In genomic region chr9:35030823-35031222, GRCm38 (mm10) we compare ENCODE assay signal across 10 mouse cellular contexts.
DNase-seq lines count a peak whose midpoint lies in the region; ATAC-seq and TF ChIP-seq lines count a peak whose summit lies in the region.
"Had no signal": no experiment of that assay in that cellular context is flagged by ENCODE, and none has a peak within 500 bp of the region (broad histone marks: within the 10 kb centered on the region; RNA-seq: fewer than 3 reads in every experiment).

No protein-coding gene starts in this region.

- H3K4me2 ChIP-seq in kidney, embryonic 14.5 days (replicated peaks; ENCODE audit: low read depth, low read length): no peak overlapping the region
- no peak overlapping the region for H3K4me2 ChIP-seq in kidney, embryonic 15.5 days
- H3K4me2 ChIP-seq in forebrain, embryonic 13.5 days: no peak overlapping the region

- no peak for DNase-seq in cerebellum, adult 2 months
- peak; percentile 24 for DNase-seq in A20 (ENCODE audit: low read depth, low spot score)
- DNase-seq in kidney, postnatal 36 days: peak; percentile 51 to 59
- no peak for DNase-seq in thymus, postnatal 25 days
- DNase-seq: thymus, adult 18-20 months had no signal

- H3K4me1 ChIP-seq in cerebellum, adult 2 months (ENCODE audit: control insufficient read depth, insufficient read depth, low read length): peaks cover 12% of the 10 kb centered on the region; the same call in 1 of the 2 replicates
- H3K4me1 ChIP-seq in kidney, embryonic 14.5 days (ENCODE audit: control insufficient read depth, insufficient read depth, low read length): no peaks in the 10 kb centered on the region
- peaks cover 9% of the 10 kb centered on the region; the same call in 1 of the 2 replicates for H3K4me1 ChIP-seq in kidney, embryonic 15.5 days
- H3K4me1 ChIP-seq in forebrain, embryonic 13.5 days: no peaks in the 10 kb centered on the region

- WGBS in cerebellum, adult 2 months: 71% methylated on average over 5 of the region's 5 CpGs
- WGBS in kidney, embryonic 14.5 days: 73% methylated on average over 5 of the region's 5 CpGs
- WGBS in kidney, embryonic 15.5 days: 71% methylated on average over 5 of the region's 5 CpGs
- WGBS in forebrain, embryonic 13.5 days: 79% methylated on average over 5 of the region's 5 CpGs

- 0 out of 2 replicates have a peak, but pooled peaks have one; percentile 11 for TF ChIP-seq CTCF in cerebellum, adult 2 months (IDR thresholded peaks at IDR 0.05; ENCODE audit: borderline replicate concordance, insufficient read depth, low read depth, low read length)

- H3K9ac ChIP-seq in kidney, embryonic 14.5 days (ENCODE audit: low read depth, low read length): no peak overlapping the region
- no peak overlapping the region for H3K9ac ChIP-seq in kidney, embryonic 15.5 days
- no peak overlapping the region for H3K9ac ChIP-seq in forebrain, embryonic 13.5 days

- TF ChIP-seq POLR2A in cerebellum, adult 2 months (IDR thresholded peaks at IDR 0.05; ENCODE audit: borderline replicate concordance, insufficient read depth, low read length): no peak

- no peak overlapping the region for H3K27ac ChIP-seq in cerebellum, adult 2 months (ENCODE audit: insufficient read depth, low read length)
- no peak overlapping the region for H3K27ac ChIP-seq in kidney, embryonic 14.5 days (ENCODE audit: low read depth, low read length)
- H3K27ac ChIP-seq in kidney, embryonic 15.5 days: no peak overlapping the region
- no peak overlapping the region for H3K27ac ChIP-seq in forebrain, embryonic 13.5 days

- ATAC-seq in cerebellum, adult (ENCODE audit: insufficient number of reproducible peaks, low FRiP score, low TSS enrichment): no peak
- ATAC-seq in kidney, embryonic 14.5 days (ENCODE audit: low FRiP score, low TSS enrichment): peak; percentile 47; the same call in 1 of the 2 replicates
- no peak for ATAC-seq in kidney, embryonic 15.5 days (replicated peaks; ENCODE audit: low FRiP score)
- ATAC-seq in forebrain, embryonic 13.5 days: no peak

- H3K27me3 ChIP-seq in cerebellum, adult 2 months (ENCODE audit: control insufficient read depth, insufficient read depth, low read length): no peaks in the 10 kb centered on the region
- no peaks in the 10 kb centered on the region for H3K27me3 ChIP-seq in kidney, embryonic 14.5 days (ENCODE audit: control insufficient read depth, insufficient read depth, low read length)
- H3K27me3 ChIP-seq in kidney, embryonic 15.5 days: 0 out of 2 replicates have a peak, but pooled peaks cover 3% of the 10 kb centered on the region
- H3K27me3 ChIP-seq in forebrain, embryonic 13.5 days: peaks cover 7% of the 10 kb centered on the region; the same call in 1 of the 2 replicates

- no peaks in the 10 kb centered on the region for H3K9me3 ChIP-seq in kidney, embryonic 14.5 days (ENCODE audit: control insufficient read depth, low read length)
- H3K9me3 ChIP-seq in kidney, embryonic 15.5 days (replicated peaks): no peaks in the 10 kb centered on the region
- no peaks in the 10 kb centered on the region for H3K9me3 ChIP-seq in forebrain, embryonic 13.5 days (replicated peaks)

- H3K4me3 ChIP-seq in cerebellum, adult 2 months (replicated peaks; ENCODE audit: insufficient read depth, low read depth, low read length): no peak overlapping the region
- H3K4me3 ChIP-seq in kidney, embryonic 14.5 days (ENCODE audit: low read length): no peak overlapping the region
- H3K4me3 ChIP-seq in kidney, embryonic 15.5 days (replicated peaks): no peak overlapping the region
- no peak overlapping the region for H3K4me3 ChIP-seq in forebrain, embryonic 13.5 days
- H3K4me3 ChIP-seq: erythroblast, embryonic 14.5 days had no signal

- H3K36me3 ChIP-seq in kidney, embryonic 14.5 days (ENCODE audit: control insufficient read depth, insufficient read depth, low read length): no peaks in the 10 kb centered on the region
- H3K36me3 ChIP-seq in kidney, embryonic 15.5 days: no peaks in the 10 kb centered on the region
- 0 out of 2 replicates have a peak, but pooled peaks cover 3% of the 10 kb centered on the region for H3K36me3 ChIP-seq in forebrain, embryonic 13.5 days (ENCODE audit: poor library complexity, severe bottlenecking)

Comparison
In these comparisons a context has a peak if more than half of its experiments do, and no peak if none do; other contexts are left out.
1. DNase-seq: peak in A20 (single experiment) and kidney, postnatal 36 days (2 of 2); none in cerebellum, adult 2 months (0 of 2) and thymus, postnatal 25 days (single experiment).